Mouse (Mus musculus): ENCODE data around the gene Anpep.
"Not testable (repeated sequence)": the region's sequence is repeated elsewhere in the genome, so short reads cannot be mapped to it uniquely, and the experiment has no call there.

Anpep gene

GRCm38 (mm10) chr7:79810611-79811506 is 50.0 kb downstream of the Anpep start, which contains the start of gene Mesp2:
Mesp2 (plus strand) TSS chr7:79810727.
- in situ Hi-C loops (cut with MboI, MseI), result no loop called here

GRCm38 (mm10) chr7:79808561-79808960 is 52.3 kb downstream of the Anpep start:
- in situ Hi-C loops (cut with MboI, MseI), result no loop called here

DNA sequence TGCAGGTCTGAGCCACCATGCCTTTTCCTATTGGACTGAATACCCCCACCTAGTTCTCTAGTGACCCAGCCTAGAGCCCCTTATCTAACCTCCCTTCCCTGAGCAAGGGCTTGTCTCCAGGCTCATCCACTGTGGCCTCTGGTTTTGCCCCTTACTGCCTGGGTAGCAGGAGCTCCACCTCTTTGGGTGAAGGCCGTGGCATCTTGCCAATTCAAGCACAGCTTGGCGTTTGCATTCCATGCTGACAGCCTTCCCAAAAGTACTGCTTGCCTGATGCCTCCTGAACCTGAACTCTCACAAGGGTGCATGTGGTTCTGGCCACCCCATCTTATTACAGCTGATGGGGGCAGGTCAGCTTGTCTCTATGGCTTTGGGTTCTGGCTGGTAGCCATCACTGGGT is 57.0 kb downstream of the Anpep start:
- in situ Hi-C loops (cut with MboI, MseI), result loop anchor here in 1 of 2 experiments (5.0 kb wide), 1 partner anchor 108 kb away; no protein-coding TSS in a partner anchor

- in situ Hi-C loops (cut with MboI, MseI), result loop anchor here in 1 of 2 experiments (5.0 kb wide), 1 partner anchor 110 kb away; no protein-coding TSS in a partner anchor
Measured at GRCm38 (mm10) chr7:79802037-79802436, 58.8 kb downstream of the Anpep start.

DNA sequence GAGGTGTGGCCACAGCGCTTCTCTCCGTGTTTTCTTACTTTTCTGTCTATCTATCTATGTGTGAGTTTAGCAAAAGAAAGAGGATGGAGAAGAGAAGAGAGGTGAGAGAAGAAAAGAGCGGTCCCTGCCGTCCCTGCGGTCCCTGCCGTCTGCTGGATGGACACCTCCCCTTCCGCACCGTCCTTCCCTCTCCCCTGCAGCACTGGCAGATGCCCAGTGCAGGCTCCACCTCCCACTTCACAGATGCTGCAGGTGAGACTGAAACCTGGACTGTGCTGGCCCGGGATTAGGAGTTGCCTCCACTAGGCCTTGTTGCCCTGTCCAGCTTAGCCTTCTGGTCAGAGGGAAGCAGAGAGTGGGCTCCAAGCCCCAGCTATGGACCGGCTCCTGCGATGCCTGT is 59.5 kb downstream of the Anpep start:
- in situ Hi-C loops (cut with MboI, MseI), result loop anchor here in 1 of 2 experiments (5.0 kb wide), 1 partner anchor 111 kb away; no protein-coding TSS in a partner anchor

GRCm38 (mm10) chr7:79800336-79800735 is 60.5 kb downstream of the Anpep start:
- in situ Hi-C loops (cut with MboI, MseI), result loop anchor here in 1 of 2 experiments (5.0 kb wide), 1 partner anchor 112 kb away; no protein-coding TSS in a partner anchor

- in situ Hi-C loops (cut with MboI, MseI), result loop anchor here in 1 of 2 experiments (5.0 kb wide), 1 partner anchor 108 kb away; no protein-coding TSS in a partner anchor
Measured at GRCm38 (mm10) chr7:79799506-79799905, 61.4 kb downstream of the Anpep start.

GRCm38 (mm10) chr7:79799048-79799447 is 61.8 kb downstream of the Anpep start:
- in situ Hi-C loops (cut with MboI, MseI), result loop anchor here in 1 of 2 experiments (5.0 kb wide), 1 partner anchor 108 kb away; no protein-coding TSS in a partner anchor

DNA sequence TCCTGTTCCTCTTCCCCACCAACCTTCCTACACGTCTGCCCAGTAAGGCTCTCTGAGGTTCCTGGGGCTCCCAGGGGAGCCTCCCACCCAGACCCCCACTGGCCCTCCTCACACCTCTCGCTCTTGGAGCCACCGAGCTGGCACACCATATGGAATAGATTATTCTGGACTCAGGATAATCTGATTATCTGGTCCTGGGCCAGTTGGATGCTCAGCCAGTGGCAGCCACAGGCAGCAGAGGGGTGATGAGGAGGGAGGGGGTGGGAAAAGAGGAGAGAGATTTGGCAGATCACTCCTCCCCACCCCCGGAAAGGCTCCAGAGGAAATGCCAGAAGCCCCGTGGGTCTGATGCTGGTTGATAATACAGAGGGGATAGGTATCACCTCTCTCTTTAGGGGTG is 62.3 kb downstream of the Anpep start:
- in situ Hi-C loops (cut with MboI, MseI), result loop anchor here in 1 of 2 experiments (5.0 kb wide), 1 partner anchor 109 kb away; no protein-coding TSS in a partner anchor

DNA sequence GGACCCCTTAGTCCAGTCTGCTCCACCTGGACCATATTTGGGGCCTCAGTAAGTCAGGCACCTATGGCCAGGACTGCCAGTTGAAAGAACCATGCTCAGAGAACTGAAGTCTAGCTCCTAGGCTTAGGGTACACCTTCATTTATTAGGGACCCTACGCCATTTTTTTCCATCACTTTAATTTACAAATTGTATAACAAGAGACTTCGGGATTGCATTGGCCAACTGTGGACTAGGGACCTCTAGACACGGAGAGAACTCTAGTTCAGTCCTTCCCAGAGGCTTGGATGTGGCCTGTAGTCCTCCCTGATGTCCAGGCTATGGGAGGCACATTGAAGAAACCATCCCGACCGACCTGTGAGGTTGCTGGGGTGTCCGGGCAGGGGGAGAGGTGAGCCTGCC is 67.2 kb downstream of the Anpep start, which contains the start of gene Mesp1:
Gene Mesp1 (minus strand): TSS at position 101 of the 400 bp plus-strand sequence.
- in situ Hi-C loops (cut with MboI, MseI), result no loop called here

- in situ Hi-C loops (cut with MboI, MseI), result no loop called here
Measured at GRCm38 (mm10) chr7:79792635-79793421, 68.0 kb downstream of the Anpep start.

DNA sequence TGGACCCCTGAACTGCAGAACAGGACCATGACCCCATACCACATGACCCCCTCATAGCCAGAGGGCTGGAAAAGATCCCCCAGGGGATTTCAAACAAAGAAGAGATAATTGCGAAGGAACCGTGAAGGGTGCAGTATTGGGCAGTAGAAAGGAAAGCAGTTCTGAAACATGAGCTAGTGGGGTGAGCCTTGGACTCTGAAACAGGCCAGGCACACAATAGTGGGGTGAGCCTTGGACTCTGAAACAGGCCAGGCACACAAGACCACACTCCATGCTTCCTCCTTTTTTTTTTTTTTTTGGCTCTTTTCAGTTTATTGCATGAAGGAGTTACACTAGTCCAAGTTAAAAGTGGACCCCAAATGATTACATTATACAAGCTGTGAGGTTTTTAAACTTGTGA is 71.0 kb downstream of the Anpep start:
- in situ Hi-C loops (cut with MboI, MseI), result not testable (repeated sequence)

DNA sequence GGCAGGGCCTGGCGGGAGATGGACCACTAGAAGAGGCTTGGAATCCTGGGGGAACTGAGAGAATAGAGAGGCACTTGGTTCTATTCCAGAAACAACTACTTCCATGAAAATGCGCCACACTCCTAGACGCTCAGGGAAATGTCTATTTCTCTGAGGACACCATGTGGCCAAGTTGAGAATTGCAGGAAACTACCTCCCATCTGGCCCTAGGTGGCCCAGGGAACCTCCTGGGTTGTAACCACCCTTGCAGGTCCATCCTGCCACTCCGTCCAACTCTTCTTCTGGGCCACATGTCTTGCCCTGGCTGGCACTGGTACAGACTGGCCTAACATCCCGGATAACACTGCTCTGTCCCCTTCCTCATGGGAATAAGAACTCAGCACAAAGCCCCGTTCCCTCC is 74.6 kb downstream of the Anpep start:
- in situ Hi-C loops (cut with MboI, MseI), result no loop called here

- in situ Hi-C loops (cut with MboI, MseI), result no loop called here
Measured at GRCm38 (mm10) chr7:79782516-79782855, 78.4 kb downstream of the Anpep start.

DNA sequence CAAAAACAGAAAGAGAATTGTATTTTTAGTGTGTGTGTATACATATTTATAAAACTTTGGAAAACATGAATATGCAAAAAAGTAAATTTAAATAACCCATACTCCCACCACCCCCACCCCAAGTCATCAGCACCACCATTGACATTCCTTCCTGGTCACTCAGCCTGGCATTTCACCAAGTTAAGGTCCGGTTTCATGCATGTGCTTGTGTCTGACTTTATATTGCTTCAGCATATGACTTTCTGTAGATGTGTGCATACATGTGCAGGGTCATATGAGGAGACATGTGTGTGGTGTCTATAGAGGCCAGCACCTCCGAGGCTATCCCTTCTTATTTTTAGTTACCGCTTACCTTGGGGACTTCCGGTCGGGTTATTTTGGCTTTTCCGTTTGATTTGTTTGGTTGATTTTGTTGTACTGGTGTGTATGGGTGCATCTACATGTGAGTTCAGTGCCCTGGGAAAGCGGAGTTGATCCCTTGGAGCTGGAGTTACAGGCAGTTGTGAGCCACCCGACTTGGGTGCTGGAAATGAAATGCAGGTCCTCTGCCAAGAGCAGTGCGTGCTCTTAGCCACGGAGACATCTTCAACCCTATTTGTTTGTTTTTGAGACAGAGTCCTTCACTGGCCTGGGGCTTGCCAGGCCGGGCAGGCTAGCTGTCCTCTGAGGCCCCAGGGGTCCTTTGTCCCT is 78.9 kb downstream of the Anpep start:
- in situ Hi-C loops (cut with MboI, MseI), result no loop called here

DNA sequence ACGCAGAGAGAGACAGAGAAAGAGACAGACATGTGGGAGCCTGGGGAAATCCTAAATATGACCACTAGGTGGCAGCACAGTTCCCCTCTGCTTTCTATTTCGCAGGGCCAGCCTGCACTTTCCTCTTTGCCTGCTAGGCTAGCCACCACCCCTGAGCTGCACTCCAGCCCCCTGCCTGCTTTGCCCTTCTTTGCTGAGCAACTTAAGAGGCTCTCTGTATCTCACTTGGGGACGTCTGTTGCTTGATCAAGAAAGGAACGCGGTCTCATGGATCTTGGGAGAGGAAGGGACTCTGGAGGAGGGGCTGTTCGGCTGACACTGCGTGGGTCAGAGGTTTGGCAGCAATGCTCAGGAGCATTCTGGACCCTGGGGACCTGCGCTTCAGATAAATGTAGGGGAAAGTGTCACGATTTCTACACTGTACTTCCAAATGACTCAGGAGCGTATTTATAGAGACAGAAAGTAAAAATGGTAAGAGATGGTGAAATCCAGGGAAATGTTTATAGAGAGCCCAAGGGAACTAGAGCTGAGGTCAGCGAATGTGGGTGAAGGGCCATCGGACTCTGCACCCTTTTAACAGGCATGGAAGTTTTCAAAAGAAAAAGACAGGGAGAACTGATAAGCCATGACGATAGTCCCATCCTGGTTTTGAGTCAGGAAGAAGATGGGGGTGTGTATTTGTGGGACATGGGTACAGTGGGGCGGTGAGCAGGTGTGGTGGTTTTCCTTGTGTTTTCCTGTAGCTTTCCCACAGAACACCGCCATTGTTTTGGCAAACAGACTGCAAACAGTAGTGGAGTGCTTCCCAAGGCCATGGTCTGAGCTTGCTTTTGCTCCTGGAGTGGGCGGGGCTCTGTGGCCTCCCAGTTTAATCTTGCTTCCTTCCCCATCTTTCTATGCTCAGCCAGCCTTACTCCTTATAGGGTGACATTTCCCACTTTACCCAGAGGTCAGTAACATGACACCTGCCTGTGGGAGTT is 79.9 kb downstream of the Anpep start:
- in situ Hi-C loops (cut with MboI, MseI), result no loop called here
